Comparison of ENCODE assay signal across 9 mouse cellular contexts in genomic region chr11:104648571-104648970, GRCm38 (mm10). TPM values are rescaled to one million over a fixed set of nuclear protein-coding genes. Genes with fewer than 3 reads are reported as not detected.
DNase-seq lines count a peak whose midpoint lies in the region; ATAC-seq and TF ChIP-seq lines count a peak whose summit lies in the region.
"Had no signal": no experiment of that assay in that cellular context is flagged by ENCODE, and none has a peak within 500 bp of the region (broad histone marks: within the 10 kb centered on the region; RNA-seq: fewer than 3 reads in every experiment).

No protein-coding gene starts in this region.

- TF ChIP-seq CTCF in intestine, postnatal 0 days (IDR thresholded peaks at IDR 0.05; ENCODE audit: low read depth), result peak; percentile 74
- peak; percentile 86 for TF ChIP-seq CTCF in ES-Bruce4 (IDR thresholded peaks at IDR 0.05; ENCODE audit: low read depth, low read length)

- 0 out of 2 replicates have a peak, but pooled peaks cover 7% of the 10 kb centered on the region for H3K36me3 ChIP-seq in intestine, postnatal 0 days (ENCODE audit: control insufficient read depth, insufficient read depth)
- H3K36me3 ChIP-seq in intestine, embryonic 16.5 days (ENCODE audit: control insufficient read depth, insufficient read depth, low read length), result no peaks in the 10 kb centered on the region
- no peaks in the 10 kb centered on the region for H3K36me3 ChIP-seq in ES-Bruce4 (ENCODE audit: control insufficient read depth, insufficient read depth, low read length, poor library complexity, severe bottlenecking)
- H3K36me3 ChIP-seq: limb, embryonic 15.5 days had no signal

- H3K4me2 ChIP-seq in intestine, postnatal 0 days (replicated peaks; ENCODE audit: low read depth), result no peak overlapping the region
- H3K4me2 ChIP-seq in intestine, embryonic 16.5 days (ENCODE audit: low read depth, low read length), result no peak overlapping the region
- H3K4me2 ChIP-seq: limb, embryonic 15.5 days had no signal

- no peak for TF ChIP-seq POLR2A in ES-Bruce4 (IDR thresholded peaks at IDR 0.05; ENCODE audit: insufficient read depth, low read length)

- 54% methylated on average over 3 of the region's 3 CpGs for WGBS in intestine, postnatal 0 days
- WGBS in intestine, embryonic 16.5 days, result 64% methylated on average over 3 of the region's 3 CpGs

- DNase-seq in c-Kit-negative CD71-positive TER-119-positive erythroid progenitor cells, embryonic 14.5 days (ENCODE audit: low read depth, low spot score), result peak; percentile 34
- DNase-seq in lung, postnatal 14 days, result peak; percentile 60
- DNase-seq in thymus, postnatal 14 days, result peak; percentile 77
- no peak for DNase-seq in urinary bladder, postnatal 36 days (ENCODE audit: low spot score in 2 of 2)

- no peaks in the 10 kb centered on the region for H3K27me3 ChIP-seq in intestine, postnatal 0 days (replicated peaks; ENCODE audit: control insufficient read depth, insufficient read depth, low read length)
- H3K27me3 ChIP-seq in intestine, embryonic 16.5 days (replicated peaks; ENCODE audit: control insufficient read depth, insufficient read depth, low read length), result no peaks in the 10 kb centered on the region
- no peaks in the 10 kb centered on the region for H3K27me3 ChIP-seq in ES-Bruce4 (ENCODE audit: control insufficient read depth, insufficient read depth, low read length, poor library complexity, severe bottlenecking)
- H3K27me3 ChIP-seq: limb, embryonic 15.5 days had no signal

- no peaks in the 10 kb centered on the region for H3K9me3 ChIP-seq in intestine, postnatal 0 days (ENCODE audit: control insufficient read depth)
- H3K9me3 ChIP-seq in intestine, embryonic 16.5 days (ENCODE audit: control insufficient read depth, low read length), result no peaks in the 10 kb centered on the region
- no peaks in the 10 kb centered on the region for H3K9me3 ChIP-seq in ES-Bruce4 (replicated peaks; ENCODE audit: control insufficient read depth, insufficient read depth, low read length, poor library complexity, severe bottlenecking)
- H3K9me3 ChIP-seq: limb, embryonic 15.5 days had no signal

- TF ChIP-seq EP300 in ES-Bruce4 (IDR thresholded peaks at IDR 0.05; ENCODE audit: insufficient read depth, low read depth, low read length), result no peak

- no peaks in the 10 kb centered on the region for H3K4me1 ChIP-seq in intestine, postnatal 0 days (replicated peaks; ENCODE audit: control insufficient read depth, insufficient read depth, low read length)
- H3K4me1 ChIP-seq in intestine, embryonic 16.5 days (ENCODE audit: control insufficient read depth, insufficient read depth, low read length), result no peaks in the 10 kb centered on the region
- H3K4me1 ChIP-seq in ES-Bruce4 (ENCODE audit: control insufficient read depth, insufficient read depth, low read length), result no peaks in the 10 kb centered on the region
- H3K4me1 ChIP-seq: limb, embryonic 15.5 days had no signal

- H3K4me3 ChIP-seq in intestine, postnatal 0 days (ENCODE audit: low read depth, low read length), result no peak overlapping the region
- H3K4me3 ChIP-seq in intestine, embryonic 16.5 days (ENCODE audit: low read length), result no peak overlapping the region
- H3K4me3 ChIP-seq in ES-Bruce4 (ENCODE audit: low read depth, low read length), result no peak overlapping the region
- H3K4me3 ChIP-seq: erythroblast, embryonic 14.5 days; limb, embryonic 15.5 days had no signal

- ATAC-seq in intestine, postnatal 0 days, result no peak
- no peak for ATAC-seq in intestine, embryonic 16.5 days

- no peak overlapping the region for H3K9ac ChIP-seq in intestine, postnatal 0 days (ENCODE audit: low read depth, low read length)
- no peak overlapping the region for H3K9ac ChIP-seq in intestine, embryonic 16.5 days (ENCODE audit: low read depth, low read length)
- H3K9ac ChIP-seq in ES-Bruce4 (ENCODE audit: low read depth, poor library complexity, severe bottlenecking), result no peak overlapping the region
- H3K9ac ChIP-seq: limb, embryonic 15.5 days had no signal

- H3K27ac ChIP-seq in intestine, postnatal 0 days (ENCODE audit: low read depth, low read length), result no peak overlapping the region
- H3K27ac ChIP-seq in intestine, embryonic 16.5 days (ENCODE audit: low read length), result no peak overlapping the region
- no peak overlapping the region for H3K27ac ChIP-seq in ES-Bruce4 (ENCODE audit: insufficient read depth, low read length)
- H3K27ac ChIP-seq: limb, embryonic 15.5 days had no signal

RNA-seq across cellular contexts. Expression of gene Gm11639, which starts 36.9 kb away (rescaled TPM):
- polyA plus RNA-seq in intestine, postnatal 0 days (2015; fragmentation: Nextera tagmentation; extraction: Ambion mirVana), result 0.01 TPM in 1 of 2 replicates, not detected in the other
- polyA plus RNA-seq in intestine, embryonic 16.5 days (2015; fragmentation: Nextera tagmentation; extraction: Ambion mirVana), result 0.02 TPM in 1 of 2 replicates, not detected in the other
- polyA plus RNA-seq in ES-Bruce4 (2011; ENCODE audit: insufficient read depth, insufficient read length, low read depth, missing spikeins), result 0.07 TPM in 1 of 2 replicates, not detected in the other
- polyA plus RNA-seq: erythroblast, embryonic 14.5 days; limb, embryonic 15.5 days had no signal

RNA-seq across cellular contexts. Expression of gene Itgb3, which starts 40.8 kb away (rescaled TPM):
- polyA plus RNA-seq in intestine, postnatal 0 days (2015; fragmentation: Nextera tagmentation; extraction: Ambion mirVana), result 5.3 and 6.1 TPM in 2 replicates
- polyA plus RNA-seq in intestine, embryonic 16.5 days (2015; fragmentation: Nextera tagmentation; extraction: Ambion mirVana), result 4.9 and 5.5 TPM in 2 replicates
- polyA plus RNA-seq in ES-Bruce4 (2011; ENCODE audit: insufficient read depth, insufficient read length, low read depth, missing spikeins), result 5.1 and 5.8 TPM in 2 replicates

Comparison
In these comparisons a context has a peak if more than half of its experiments do, and no peak if none do; other contexts are left out.
1. DNase-seq: peak in c-Kit-negative CD71-positive TER-119-positive erythroid progenitor cells, embryonic 14.5 days (single experiment), lung, postnatal 14 days (single experiment) and thymus, postnatal 14 days (single experiment); none in urinary bladder, postnatal 36 days (0 of 2).